Mouse (Mus musculus): ENCODE results near the gene Cdk17. TPM values are rescaled to one million over a fixed set of nuclear protein-coding genes. Genes with fewer than 3 reads are reported as not detected.

The Cdk17 gene
- polyA plus RNA-seq, 1 experiment from 2014 or later = 34.4 TPM

DNA sequence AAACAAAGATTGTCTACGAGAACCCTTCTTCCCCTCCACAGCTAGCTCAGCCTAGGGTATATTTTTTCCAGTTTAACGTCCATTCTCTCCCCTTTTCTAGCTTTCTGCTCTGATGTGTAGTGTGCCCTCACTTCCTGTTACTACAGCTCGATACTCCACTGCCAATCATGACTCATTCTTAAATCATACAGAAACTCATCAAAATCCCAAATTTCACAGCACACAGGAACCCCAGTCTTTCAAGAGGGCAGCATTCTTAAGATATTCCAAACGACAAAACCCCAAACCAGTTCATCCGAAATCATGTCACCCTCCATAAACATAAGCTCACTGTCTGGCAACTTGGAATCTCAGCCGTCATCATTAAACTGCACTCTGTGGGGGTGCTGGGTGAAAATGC is 145.3 kb downstream of the Cdk17 start:
- no peaks in the 10 kb centered on the region for H3K9me3 ChIP-seq (ENCODE audit: control insufficient read depth, low read length)
- no peak overlapping the region for H3K9ac ChIP-seq (ENCODE audit: low read length)
- no peaks in the 10 kb centered on the region for H3K36me3 ChIP-seq (ENCODE audit: control insufficient read depth, insufficient read depth, low read length)
- H3K4me1 ChIP-seq (replicated peaks; ENCODE audit: control insufficient read depth, insufficient read depth, low read length) = no peaks in the 10 kb centered on the region
- H3K27ac ChIP-seq (ENCODE audit: low read depth, low read length) = no peak overlapping the region
- H3K27me3 ChIP-seq (ENCODE audit: control insufficient read depth, insufficient read depth, low read length) = no peaks in the 10 kb centered on the region; the same call in 1 of the 2 replicates
- DNase-seq (ENCODE audit: low spot score) = no peak
- no peak overlapping the region for H3K4me2 ChIP-seq (ENCODE audit: low read depth, low read length, severe bottlenecking)
- no peak for ATAC-seq (replicated peaks; ENCODE audit: low FRiP score)
- no peak overlapping the region for H3K4me3 ChIP-seq (ENCODE audit: low read depth, low read length)
- WGBS = 77% methylated on average over 6 of the region's 6 CpGs

DNA sequence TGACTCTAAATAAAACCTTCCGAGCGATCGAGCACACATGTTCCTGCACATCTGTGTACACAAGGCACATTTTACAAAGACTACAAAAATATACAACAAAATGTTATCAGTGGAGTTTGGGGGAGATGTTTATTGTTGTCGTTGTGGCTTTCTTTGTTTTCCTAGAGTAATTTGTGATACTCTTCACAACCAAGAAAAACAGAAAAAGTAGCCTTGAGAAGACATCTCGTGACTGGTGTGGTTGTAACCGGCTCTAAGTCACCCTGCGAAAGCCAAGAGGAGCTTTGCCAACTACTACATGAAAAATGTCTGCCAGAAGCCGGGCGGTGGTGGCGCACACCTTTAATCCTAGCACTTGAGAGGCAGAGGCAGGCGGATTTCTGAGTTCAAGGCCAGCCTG is 145.7 kb downstream of the Cdk17 start:
- Histone ChIP-seq H3K27me3 (ENCODE audit: control insufficient read depth, insufficient read depth, low read length) (no peaks in the 10 kb centered on the region; the same call in 1 of the 2 replicates), H3K27ac (ENCODE audit: low read depth, low read length) (no peak overlapping the region), H3K9ac (ENCODE audit: low read length) (no peak overlapping the region), H3K36me3 (ENCODE audit: control insufficient read depth, insufficient read depth, low read length) (no peaks in the 10 kb centered on the region), H3K9me3 (ENCODE audit: control insufficient read depth, low read length) (no peaks in the 10 kb centered on the region), H3K4me3 (ENCODE audit: low read depth, low read length) (no peak overlapping the region), H3K4me2 (ENCODE audit: low read depth, low read length, severe bottlenecking) (no peak overlapping the region), H3K4me1 (replicated peaks; ENCODE audit: control insufficient read depth, insufficient read depth, low read length) (0 out of 2 replicates have a peak, but pooled peaks cover 2% of the 10 kb centered on the region)
- no peak for DNase-seq (ENCODE audit: low spot score)
- WGBS = 91% methylated on average over 11 of the region's 11 CpGs
- no peak for ATAC-seq (replicated peaks; ENCODE audit: low FRiP score)

DNA sequence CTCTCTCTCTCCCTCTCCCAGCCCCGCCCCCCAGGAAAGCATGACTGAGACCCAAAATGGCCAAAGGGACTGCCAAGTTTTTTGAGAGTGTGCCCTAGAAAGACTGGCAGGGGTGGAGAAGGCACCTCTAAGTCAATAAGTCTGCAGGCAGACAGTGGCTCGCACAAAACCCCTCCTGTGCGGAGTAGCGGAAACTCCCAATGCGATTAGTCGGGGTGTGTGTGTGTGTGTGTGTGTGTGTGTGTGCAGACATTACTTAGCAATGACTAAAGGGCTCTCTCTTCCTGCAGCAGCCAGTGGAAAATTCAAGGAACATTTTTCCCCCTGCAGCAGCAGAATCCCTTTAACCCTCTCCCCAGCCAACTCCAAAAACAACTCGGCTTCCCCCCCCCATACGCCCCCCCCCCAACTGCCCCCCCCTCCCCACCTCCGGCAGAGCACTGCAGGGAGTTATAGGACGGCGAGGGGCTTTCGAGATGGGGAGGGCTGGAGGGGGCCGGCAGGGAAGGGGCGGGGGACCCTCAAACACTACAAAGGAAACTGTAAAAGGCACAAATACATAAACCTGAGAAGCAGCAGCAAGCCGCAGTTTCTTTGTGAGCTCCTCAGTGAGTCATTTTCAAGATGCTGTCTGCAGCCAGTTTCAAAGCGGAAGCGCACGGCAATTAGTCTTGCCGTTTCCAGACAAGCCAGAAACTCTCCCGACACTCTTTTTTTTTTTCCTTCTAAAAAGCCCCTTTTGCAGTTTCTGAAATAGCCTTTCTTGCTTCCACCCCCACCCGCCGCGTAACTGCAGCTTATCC is 148.7 kb downstream of the Cdk17 start:
- peak; percentile 25; the same call in 1 of the 2 replicates for ATAC-seq (replicated peaks; ENCODE audit: low FRiP score)
- no peaks in the 10 kb centered on the region for H3K9me3 ChIP-seq (ENCODE audit: control insufficient read depth, low read length)
- WGBS = under 1% methylated on average over 22 of the region's 23 CpGs

DNA sequence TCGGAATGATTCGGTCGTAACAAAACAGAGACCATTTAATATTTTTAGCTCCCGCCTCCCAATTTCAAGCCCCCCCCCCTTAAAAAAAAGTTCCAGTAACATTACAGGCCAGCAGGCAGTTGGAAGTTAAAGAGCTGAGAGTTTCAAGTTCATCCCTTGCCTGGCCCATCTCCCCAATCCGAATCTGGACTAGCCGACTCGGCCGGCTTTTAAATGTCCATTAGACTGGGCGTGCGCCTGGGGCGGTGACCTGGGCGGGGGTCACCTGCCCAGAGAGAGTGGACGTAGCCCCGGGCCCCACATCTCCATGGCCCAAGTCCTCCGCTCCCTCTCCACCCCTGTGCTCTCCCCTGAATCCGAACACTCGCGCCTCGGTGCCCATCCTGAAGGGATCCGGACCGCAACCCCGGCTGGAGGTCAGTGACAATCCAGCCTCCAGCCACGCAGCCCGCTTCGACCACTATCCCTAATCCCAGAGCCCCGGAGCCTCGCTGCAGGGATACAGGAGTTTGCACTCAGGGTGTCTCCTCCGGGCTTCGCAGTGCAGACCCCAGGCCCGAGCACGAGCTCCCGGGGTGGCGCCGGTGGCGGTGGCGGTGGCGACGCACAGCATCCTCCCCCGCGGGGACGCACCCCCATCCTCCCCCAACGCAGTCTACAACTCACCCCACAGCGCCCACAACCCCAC is 149.4 kb downstream of the Cdk17 start:
- Histone ChIP-seq H3K9me3 (ENCODE audit: control insufficient read depth, low read length) (no peaks in the 10 kb centered on the region), H3K27me3 (ENCODE audit: control insufficient read depth, insufficient read depth, low read length) (peaks cover 2% of the 10 kb centered on the region; the same call in 1 of the 2 replicates), H3K9ac (ENCODE audit: low read length) (peak overlapping the region; percentile 73), H3K27ac (ENCODE audit: low read depth, low read length) (peak overlapping the region; percentile 55), H3K4me2 (ENCODE audit: low read depth, low read length, severe bottlenecking) (peak overlapping the region; percentile 97), H3K4me3 (ENCODE audit: low read depth, low read length) (peak overlapping the region; percentile 58), H3K36me3 (ENCODE audit: control insufficient read depth, insufficient read depth, low read length) (no peaks in the 10 kb centered on the region), H3K4me1 (replicated peaks; ENCODE audit: control insufficient read depth, insufficient read depth, low read length) (peaks cover 2% of the 10 kb centered on the region; the same call in 1 of the 2 replicates)
- ATAC-seq (replicated peaks; ENCODE audit: low FRiP score) (peak; percentile 65), DNase-seq (ENCODE audit: low spot score) (peak; percentile 80)
- WGBS = under 1% methylated on average over 42 of the region's 43 CpGs

More for the DNA sequence above, 148.7 kb downstream of the Cdk17 start:
- Histone ChIP-seq H3K9ac (ENCODE audit: low read length) (peak overlapping the region; percentile 73), H3K27ac (ENCODE audit: low read depth, low read length) (peak overlapping the region; percentile 68), H3K4me3 (ENCODE audit: low read depth, low read length) (peak overlapping the region; percentile 58), H3K27me3 (ENCODE audit: control insufficient read depth, insufficient read depth, low read length) (peaks cover 2% of the 10 kb centered on the region; the same call in 1 of the 2 replicates), H3K4me1 (replicated peaks; ENCODE audit: control insufficient read depth, insufficient read depth, low read length) (peaks cover 2% of the 10 kb centered on the region; the same call in 1 of the 2 replicates), H3K36me3 (ENCODE audit: control insufficient read depth, insufficient read depth, low read length) (no peaks in the 10 kb centered on the region), H3K4me2 (ENCODE audit: low read depth, low read length, severe bottlenecking) (peak overlapping the region; percentile 97)
- DNase-seq (ENCODE audit: low spot score) = peak; percentile 72

DNA sequence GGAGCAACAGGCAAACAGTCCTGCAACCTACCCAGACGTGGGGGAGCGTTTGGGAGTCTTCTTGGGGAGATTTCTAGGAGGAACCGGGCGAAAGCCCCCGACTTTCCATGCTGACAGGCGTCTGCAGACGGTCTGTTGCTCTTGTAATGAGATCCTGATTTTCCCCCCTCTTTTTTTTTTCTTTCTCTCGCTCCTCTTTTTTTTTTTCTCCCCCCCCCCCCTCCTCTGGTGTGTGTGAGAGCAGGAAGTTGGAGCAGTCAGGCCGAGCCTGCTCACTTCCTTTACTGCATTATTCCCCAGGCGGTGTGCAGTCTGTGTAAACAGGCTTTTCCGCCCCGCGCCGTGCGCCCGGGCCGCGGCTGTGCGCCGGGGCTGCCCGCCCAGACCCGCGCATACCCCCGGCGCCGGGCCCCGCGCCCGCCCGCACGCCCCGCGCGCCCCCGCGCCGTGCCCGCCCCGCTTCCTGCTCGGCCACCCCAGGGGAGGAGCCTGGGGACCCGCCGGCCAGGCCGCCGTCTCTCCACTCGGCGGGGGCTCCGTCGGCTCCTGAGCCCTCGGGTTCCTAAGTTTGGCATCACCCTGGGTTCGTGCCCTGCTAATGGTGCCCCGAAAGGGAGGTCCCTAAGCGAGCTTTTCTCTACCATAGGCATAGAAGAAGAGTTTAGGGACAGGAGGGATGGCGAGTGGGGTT is 150.2 kb downstream of the Cdk17 start, which contains the start of gene Elk3:
Gene Elk3, minus strand, starts transcription at position 415 of the 691 bp plus-strand sequence.
- H3K36me3 ChIP-seq (ENCODE audit: control insufficient read depth, insufficient read depth, low read length) = no peaks in the 10 kb centered on the region
- peak within 1 kb of the TSS; percentile 73 for H3K9ac ChIP-seq (ENCODE audit: low read length)
- ATAC-seq (replicated peaks; ENCODE audit: low FRiP score) (peak; percentile 67), DNase-seq (ENCODE audit: low spot score) (peak; percentile 82)
- peaks cover 2% of the 10 kb centered on the region; the same call in 1 of the 2 replicates for H3K27me3 ChIP-seq (ENCODE audit: control insufficient read depth, insufficient read depth, low read length)
- H3K4me1 ChIP-seq (replicated peaks; ENCODE audit: control insufficient read depth, insufficient read depth, low read length) = peaks cover 2% of the 10 kb centered on the region; the same call in 1 of the 2 replicates
- H3K9me3 ChIP-seq (ENCODE audit: control insufficient read depth, low read length) = no peaks in the 10 kb centered on the region
- under 1% methylated on average over 49 of the region's 53 CpGs for WGBS
- peak within 1 kb of the TSS; percentile 58 for H3K4me3 ChIP-seq (ENCODE audit: low read depth, low read length)
- H3K27ac ChIP-seq (ENCODE audit: low read depth, low read length) = peak within 1 kb of the TSS; percentile 55
- peak within 1 kb of the TSS; percentile 97 for H3K4me2 ChIP-seq (ENCODE audit: low read depth, low read length, severe bottlenecking)

DNA sequence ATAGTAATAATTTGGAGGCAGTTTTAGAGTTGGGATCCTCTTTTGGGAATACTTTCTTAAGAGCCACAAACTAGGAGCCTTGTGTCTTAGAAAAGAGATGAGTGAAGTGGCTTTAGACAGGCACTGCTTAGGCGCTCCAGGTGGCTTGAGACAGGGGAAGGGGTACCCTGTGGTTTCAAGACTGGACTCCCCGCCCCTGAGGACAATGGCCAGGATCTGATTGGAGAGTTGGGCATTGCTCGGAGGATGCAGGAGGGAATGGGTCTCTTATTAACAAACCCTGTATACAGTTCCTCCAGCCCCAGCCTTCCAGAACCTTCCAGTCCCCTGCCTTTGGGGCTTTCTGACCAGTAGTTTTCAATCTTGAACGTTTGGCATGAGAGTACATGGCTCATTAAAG is 150.9 kb downstream of the Cdk17 start:
- Histone ChIP-seq H3K4me2 (ENCODE audit: low read depth, low read length, severe bottlenecking) (peak overlapping the region; percentile 97; the same call in 1 of the 2 replicates), H3K27me3 (ENCODE audit: control insufficient read depth, insufficient read depth, low read length) (peaks cover 2% of the 10 kb centered on the region; the same call in 1 of the 2 replicates), H3K9me3 (ENCODE audit: control insufficient read depth, low read length) (no peaks in the 10 kb centered on the region), H3K36me3 (ENCODE audit: control insufficient read depth, insufficient read depth, low read length) (no peaks in the 10 kb centered on the region), H3K4me3 (ENCODE audit: low read depth, low read length) (peak overlapping the region; percentile 58; the same call in 1 of the 2 replicates), H3K9ac (ENCODE audit: low read length) (no peak overlapping the region), H3K4me1 (replicated peaks; ENCODE audit: control insufficient read depth, insufficient read depth, low read length) (peaks cover 2% of the 10 kb centered on the region; the same call in 1 of the 2 replicates), H3K27ac (ENCODE audit: low read depth, low read length) (peak overlapping the region; percentile 27; the same call in 1 of the 2 replicates)
- no peak for ATAC-seq (replicated peaks; ENCODE audit: low FRiP score)
- WGBS = 6% methylated on average over 4 of the region's 4 CpGs
- peak; percentile 59 for DNase-seq (ENCODE audit: low spot score)
